Mouse (Mus musculus) neural tube, embryonic 14.5 days (tissue): ENCODE data around the gene Mrpl33. TPM values are rescaled to one million over a fixed set of nuclear protein-coding genes. Genes with fewer than 3 reads are reported as not detected.
"Not testable (repeated sequence)": the region's sequence is repeated elsewhere in the genome, so short reads cannot be mapped to it uniquely, and the experiment has no call there.

Experiments
- ATAC-seq: fragments of 200-750 bp; cut with Nextera tagmentation; 2 replicates; pipeline ENCODE4 v1.8.0; 2017; ENCODE audit warnings: low read depth, mild to moderate bottlenecking, moderate TSS enrichment, moderate library complexity
- H3K27ac ChIP-seq: fragments of 300-500 bp; sonication (generic); 2 replicates; pipeline ENCODE4 v1.5.1; 2014; ENCODE audit warnings: low read depth, mild to moderate bottlenecking, control low read depth, low read length, moderate library complexity, mixed read lengths
- H3K27me3 ChIP-seq: fragments of 300-500 bp; sonication (generic); 2 replicates; pipeline ENCODE4 v1.6.1; 2014; ENCODE audit warnings: low read length; ENCODE audit not compliant: control insufficient read depth, insufficient read depth
- H3K36me3 ChIP-seq: fragments of 300-500 bp; sonication (generic); 2 replicates; pipeline ENCODE4 v1.6.1; 2014; ENCODE audit warnings: low read length, mixed read lengths; ENCODE audit not compliant: control insufficient read depth, insufficient read depth
- H3K4me1 ChIP-seq: fragments of 300-500 bp; sonication (generic); 2 replicates; pipeline ENCODE4 v1.6.1; 2014; ENCODE audit warnings: low read length; ENCODE audit not compliant: control insufficient read depth, insufficient read depth
- H3K4me2 ChIP-seq: fragments of 300-500 bp; sonication (generic); 2 replicates; pipeline ENCODE4 v1.6.1; 2014; ENCODE audit warnings: mild to moderate bottlenecking, low read depth, low read length, control low read depth
- H3K4me3 ChIP-seq: fragments of 300-500 bp; sonication (generic); 2 replicates; pipeline ENCODE4 v1.5.1; 2014; ENCODE audit warnings: low read depth, low read length, control low read depth, mixed read lengths
- H3K9ac ChIP-seq: fragments of 300-500 bp; sonication (generic); replicated peaks from 2 replicates; pipeline ENCODE4 v1.6.1; 2014; ENCODE audit warnings: low read depth, mild to moderate bottlenecking, control low read depth, low read length, mixed read lengths
- H3K9me3 ChIP-seq: fragments of 300-500 bp; sonication (generic); 2 replicates; pipeline ENCODE4 v1.6.1; 2016; ENCODE audit warnings: low read length; ENCODE audit not compliant: control insufficient read depth
- WGBS: fragments of 180-500 bp; shearing (Covaris S2); extraction: QIAGEN DNeasy Blood & Tissue Kit; methylation state at CpG from one replicate; pipeline ENCODE4 v1.1.7; 2014; 5-methylcytosine and 5-hydroxymethylcytosine counted together
- polyA plus RNA-seq: library from polyadenylated mRNA; unstranded; fragments of >200 nt; fragmentation: Nextera tagmentation; extraction: Ambion mirVana; gene quantifications from 2 replicates; pipeline ENCODE4 v1.2.1, GENCODE M21; 2014

Mrpl33 gene
- polyA plus RNA-seq, 1 experiment from 2014 or later, result 200 TPM

DNA sequence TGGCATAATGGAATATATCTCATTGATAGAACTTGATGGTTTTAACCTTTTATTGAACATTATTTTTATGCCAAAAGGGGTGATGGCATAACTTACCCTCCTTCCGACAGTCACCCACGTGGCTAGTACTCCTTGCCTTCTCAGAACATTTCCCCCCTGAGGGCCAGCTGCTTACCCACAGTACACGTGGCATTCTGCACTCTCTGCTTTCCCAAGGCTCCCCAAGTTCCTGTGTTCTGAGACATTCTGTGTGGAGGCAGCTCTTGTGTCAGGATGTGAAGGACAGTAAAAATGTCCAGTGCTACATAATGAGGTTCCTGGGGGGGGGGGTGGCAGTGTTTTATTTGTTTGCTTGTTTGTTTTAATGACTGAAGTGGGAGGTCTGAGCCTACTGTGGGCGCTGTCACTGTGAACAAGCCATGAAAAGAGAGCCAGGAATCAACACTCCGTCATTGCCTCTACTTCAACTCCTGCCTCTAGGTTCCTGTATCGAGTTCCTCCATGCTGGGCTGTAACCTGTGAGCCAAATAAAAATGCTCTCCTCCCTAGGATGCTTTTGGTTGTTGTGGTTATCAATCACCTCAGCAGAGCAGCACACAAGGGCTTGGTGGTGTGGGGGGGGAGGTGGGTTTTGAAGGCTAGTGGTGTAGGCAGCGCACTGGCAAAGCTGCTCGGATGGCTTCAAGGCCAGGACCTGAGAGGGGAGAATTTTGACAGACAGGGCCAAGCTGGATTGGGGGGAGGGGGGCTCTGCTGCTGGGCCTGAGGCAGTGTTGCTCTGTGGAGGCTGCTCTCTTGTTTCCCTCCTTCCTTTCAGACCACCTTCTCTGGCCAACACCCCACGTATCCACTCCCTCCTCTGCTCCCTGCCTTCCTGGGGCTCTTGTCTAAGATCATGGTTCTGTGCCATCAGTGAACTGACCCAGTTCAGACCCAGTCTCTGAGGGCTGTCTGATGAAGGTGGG, 31.1 kb downstream of the Mrpl33 start:
- no peaks in the 10 kb centered on the region for H3K9me3 ChIP-seq
- no peak overlapping the region for H3K27ac ChIP-seq
- H3K9ac ChIP-seq, result no peak overlapping the region
- no peaks in the 10 kb centered on the region for H3K36me3 ChIP-seq
- WGBS, result 45% methylated on average over 9 of the region's 9 CpGs
- ATAC-seq, result no peak
- no peaks in the 10 kb centered on the region for H3K27me3 ChIP-seq
- no peaks in the 10 kb centered on the region for H3K4me1 ChIP-seq
- H3K4me2 ChIP-seq, result no peak overlapping the region
- no peak overlapping the region for H3K4me3 ChIP-seq

DNA sequence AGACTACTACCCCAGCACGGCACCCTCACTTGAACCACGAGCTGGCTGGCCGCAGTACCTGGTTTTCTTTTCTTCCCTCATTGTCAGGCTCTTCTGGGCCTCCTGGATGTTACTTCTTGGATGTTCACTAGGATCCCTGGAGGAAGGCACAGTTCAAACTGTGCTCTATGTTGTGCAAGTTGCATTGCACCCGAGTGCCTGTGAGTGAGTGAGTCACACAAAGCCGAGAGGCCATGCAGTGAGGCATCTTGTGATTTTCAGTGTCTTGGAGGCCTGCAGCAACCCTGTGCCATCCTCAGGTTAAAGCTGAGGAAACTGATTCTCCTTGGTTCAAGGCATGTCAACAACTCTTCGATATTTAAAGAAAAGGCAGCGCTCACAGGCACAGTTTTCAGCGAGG, 31.8 kb downstream of the Mrpl33 start:
- Histone ChIP-seq H3K4me1 (no peaks in the 10 kb centered on the region), H3K27ac (no peak overlapping the region), H3K4me3 (no peak overlapping the region), H3K27me3 (no peaks in the 10 kb centered on the region), H3K4me2 (no peak overlapping the region), H3K9me3 (no peaks in the 10 kb centered on the region), H3K36me3 (no peaks in the 10 kb centered on the region), H3K9ac (no peak overlapping the region)
- 92% methylated on average over 8 of the region's 8 CpGs for WGBS
- no peak for ATAC-seq

DNA sequence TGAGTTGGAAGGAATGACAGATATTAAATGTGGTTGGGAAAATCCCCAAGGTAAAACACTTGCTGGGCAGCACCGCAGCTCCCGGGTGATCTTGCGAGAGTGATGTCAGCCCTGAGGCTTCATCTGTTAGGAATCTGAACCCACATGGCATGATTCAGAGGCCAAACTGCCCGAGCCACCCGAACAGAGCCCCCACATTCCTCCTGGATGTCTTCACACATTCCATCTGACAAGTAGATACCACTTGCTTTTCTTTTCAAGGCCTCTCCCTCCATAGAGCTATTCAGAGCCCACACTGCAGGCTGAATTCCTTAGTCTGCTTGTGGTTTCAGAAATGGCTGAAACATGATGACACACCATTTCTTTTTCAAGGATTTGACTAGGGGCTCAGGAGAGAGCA, 33.3 kb downstream of the Mrpl33 start:
- no peaks in the 10 kb centered on the region for H3K9me3 ChIP-seq
- WGBS, result 69% methylated on average over 5 of the region's 5 CpGs
- no peak for ATAC-seq

DNA sequence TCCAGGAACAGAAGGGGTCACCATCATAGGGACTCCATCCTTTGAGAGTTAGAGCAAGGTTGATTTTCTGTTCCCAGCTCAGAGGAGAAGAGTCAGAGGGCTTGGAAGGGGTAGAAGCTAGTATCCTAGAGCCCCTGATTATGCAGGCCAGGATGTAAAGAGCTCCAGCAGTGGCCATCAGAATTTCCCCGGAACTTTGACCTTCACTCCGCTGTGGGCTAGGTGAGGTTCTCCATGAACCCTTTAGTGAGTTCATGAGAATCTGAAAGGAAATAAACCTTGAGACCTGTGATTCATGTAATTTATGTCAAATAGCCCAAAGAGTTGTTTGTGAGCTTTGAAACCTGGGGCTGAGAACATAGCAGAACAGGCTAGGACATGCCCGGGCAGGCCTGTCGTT, 34.4 kb downstream of the Mrpl33 start:
- not testable (repeated sequence) for H3K9ac ChIP-seq
- WGBS, result 96% methylated on average over 4 of the region's 4 CpGs

More for the DNA sequence above, 33.3 kb downstream of the Mrpl33 start:
- Histone ChIP-seq H3K4me2 (no peak overlapping the region), H3K27me3 (no peaks in the 10 kb centered on the region), H3K4me1 (no peaks in the 10 kb centered on the region), H3K27ac (no peak overlapping the region), H3K36me3 (no peaks in the 10 kb centered on the region), H3K4me3 (no peak overlapping the region), H3K9ac (no peak overlapping the region)

DNA sequence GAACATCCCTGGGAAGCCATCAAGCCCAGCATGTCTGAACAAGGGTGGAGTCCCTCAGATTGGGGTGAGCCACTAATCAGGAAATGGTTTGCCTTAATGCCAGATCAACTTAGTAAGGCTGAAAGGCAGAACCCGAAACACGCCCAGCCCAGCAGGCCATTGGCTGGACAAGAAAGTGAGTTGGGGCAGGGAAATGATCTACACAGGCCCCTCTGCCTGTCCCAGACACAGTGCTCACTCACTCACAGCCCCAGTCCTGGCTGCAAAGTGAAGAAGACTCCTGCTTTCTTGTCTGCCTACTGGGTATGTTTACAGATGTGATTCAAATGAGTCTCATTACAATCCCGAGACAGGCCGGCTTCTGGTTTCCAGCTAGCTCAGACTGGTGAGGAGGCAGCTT, 37.4 kb downstream of the Mrpl33 start:
- Histone ChIP-seq H3K9me3 (no peaks in the 10 kb centered on the region), H3K4me3 (no peak overlapping the region), H3K36me3 (no peaks in the 10 kb centered on the region), H3K4me1 (no peaks in the 10 kb centered on the region), H3K9ac (no peak overlapping the region), H3K27ac (no peak overlapping the region), H3K27me3 (no peaks in the 10 kb centered on the region), H3K4me2 (no peak overlapping the region)
- no peak for ATAC-seq
- 84% methylated on average over 4 of the region's 4 CpGs for WGBS

More for the DNA sequence above, 34.4 kb downstream of the Mrpl33 start:
- not testable (repeated sequence) for H3K4me3 ChIP-seq, H3K27me3 ChIP-seq, H3K4me1 ChIP-seq, H3K4me2 ChIP-seq, H3K36me3 ChIP-seq, ATAC-seq, H3K27ac ChIP-seq, H3K9me3 ChIP-seq

DNA sequence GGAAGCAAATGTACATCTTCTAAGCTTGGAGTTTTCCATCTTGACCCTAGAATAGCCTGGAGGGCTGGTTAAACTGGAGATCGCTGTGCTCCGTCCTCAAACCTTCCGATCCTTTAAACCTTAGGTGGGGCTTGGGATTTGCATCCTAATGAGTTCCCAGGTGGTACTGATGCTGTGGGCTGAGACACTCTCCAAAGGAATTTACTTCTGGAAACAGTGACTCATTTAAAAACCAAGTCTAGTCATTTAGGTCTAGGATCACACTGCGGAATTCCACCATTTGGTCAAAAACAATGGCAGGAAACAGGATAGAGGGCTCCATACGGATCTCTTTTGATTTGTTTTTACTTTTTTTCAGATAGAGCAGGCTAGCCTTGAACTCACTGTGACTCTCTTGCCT, 37.9 kb downstream of the Mrpl33 start:
- no peak for ATAC-seq
- Histone ChIP-seq H3K9ac (no peak overlapping the region), H3K4me1 (no peaks in the 10 kb centered on the region), H3K36me3 (no peaks in the 10 kb centered on the region), H3K27me3 (no peaks in the 10 kb centered on the region), H3K27ac (no peak overlapping the region), H3K4me2 (no peak overlapping the region), H3K4me3 (no peak overlapping the region), H3K9me3 (no peaks in the 10 kb centered on the region)
- 71% methylated on average over 5 of the region's 5 CpGs for WGBS

DNA sequence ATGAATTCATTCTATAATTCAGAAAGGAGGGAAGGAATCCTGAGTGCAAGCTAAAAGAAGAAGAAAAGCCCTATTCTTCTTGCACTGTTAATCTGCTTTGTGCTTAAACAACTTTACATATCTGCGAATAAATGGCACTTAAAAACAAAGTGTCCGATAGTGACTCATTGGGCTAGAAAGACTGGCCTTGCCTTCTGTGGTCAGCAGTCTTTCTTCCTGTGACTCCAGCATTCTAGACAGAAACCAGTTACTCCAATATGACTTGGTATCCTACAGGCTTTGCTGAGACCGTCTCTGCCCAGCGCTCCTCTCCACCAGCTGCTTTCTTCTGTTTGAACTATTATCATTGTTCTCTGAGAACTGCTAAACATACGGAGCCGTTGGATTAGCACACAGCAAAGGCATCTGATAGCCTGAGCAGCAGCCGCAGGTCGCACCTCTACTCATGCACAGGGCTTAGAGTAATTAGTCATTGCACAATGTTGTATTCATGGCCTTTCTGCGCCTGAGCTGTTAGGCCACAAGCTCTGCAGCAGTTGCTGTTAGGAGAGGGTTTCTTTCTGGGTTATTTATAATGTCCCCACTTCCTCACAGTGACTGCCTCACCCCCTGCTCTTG, 40.0 kb downstream of the Mrpl33 start:
- Histone ChIP-seq H3K9ac (no peak overlapping the region), H3K4me1 (no peaks in the 10 kb centered on the region), H3K9me3 (no peaks in the 10 kb centered on the region), H3K27ac (no peak overlapping the region), H3K4me2 (no peak overlapping the region), H3K27me3 (no peaks in the 10 kb centered on the region), H3K36me3 (no peaks in the 10 kb centered on the region), H3K4me3 (no peak overlapping the region)
- WGBS, result 63% methylated on average over 9 of the region's 9 CpGs
- ATAC-seq, result no peak

DNA sequence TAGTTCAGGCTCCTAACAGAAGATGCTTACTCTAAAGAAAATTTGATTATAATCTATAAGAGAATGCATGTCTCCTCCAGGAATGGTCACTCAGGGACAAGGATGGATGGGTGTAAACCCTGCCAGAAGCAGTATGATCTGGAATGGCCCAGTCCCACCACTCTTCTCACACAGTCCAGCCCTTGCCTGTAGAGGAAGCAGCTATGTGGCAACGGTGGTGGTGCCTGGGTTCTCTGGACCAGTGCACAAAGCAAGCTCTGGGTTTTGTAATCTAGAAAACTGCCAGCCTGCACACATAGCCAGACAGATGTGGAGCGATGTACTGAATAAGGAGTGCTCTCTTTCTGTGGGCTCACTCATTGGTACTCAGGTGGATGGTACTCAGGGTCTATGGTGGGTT, 43.8 kb downstream of the Mrpl33 start:
- Histone ChIP-seq H3K9ac (no peak overlapping the region), H3K4me1 (no peaks in the 10 kb centered on the region), H3K4me2 (no peak overlapping the region), H3K9me3 (no peaks in the 10 kb centered on the region), H3K36me3 (no peaks in the 10 kb centered on the region), H3K27me3 (no peaks in the 10 kb centered on the region), H3K4me3 (no peak overlapping the region), H3K27ac (no peak overlapping the region)
- WGBS, result 100% methylated on average over 2 of the region's 2 CpGs
- no peak for ATAC-seq

DNA sequence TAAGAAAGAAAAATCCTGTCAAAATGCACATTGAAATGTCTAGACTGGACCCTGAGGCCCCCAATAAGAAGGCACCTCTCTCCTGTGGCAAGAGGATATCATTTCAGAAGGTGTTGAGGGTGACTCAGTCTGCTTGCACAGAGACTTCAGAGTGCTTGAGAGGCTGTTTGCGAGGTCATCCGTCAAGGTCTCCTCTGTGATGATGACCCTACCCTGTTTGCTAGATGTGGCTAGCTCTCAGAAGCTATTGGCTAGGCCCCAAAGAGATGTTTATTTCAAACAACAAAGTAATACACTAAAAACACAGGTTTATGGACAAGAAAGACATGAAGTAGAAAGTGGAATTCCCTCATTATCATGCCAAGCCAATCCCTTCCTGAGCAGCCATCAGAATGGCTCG, 45.6 kb downstream of the Mrpl33 start:
- H3K9me3 ChIP-seq, result no peaks in the 10 kb centered on the region
- no peaks in the 10 kb centered on the region for H3K36me3 ChIP-seq
- no peak overlapping the region for H3K27ac ChIP-seq
- H3K4me2 ChIP-seq, result no peak overlapping the region
- no peak overlapping the region for H3K9ac ChIP-seq
- no peaks in the 10 kb centered on the region for H3K4me1 ChIP-seq
- no peak for ATAC-seq
- H3K27me3 ChIP-seq, result no peaks in the 10 kb centered on the region
- WGBS, result 96% methylated on average over 3 of the region's 3 CpGs
- no peak overlapping the region for H3K4me3 ChIP-seq
